Mouse (Mus musculus) gastrocnemius, postnatal 25 days (tissue): Measurements from ENCODE around the gene Slc35e3. TPM values are rescaled to one million over a fixed set of nuclear protein-coding genes. Genes with fewer than 3 reads are reported as not detected.

Experiments
- DNase-seq: peaks from one replicate; pipeline ENCODE4 v3.0.0; 2022
- long read RNA-seq, 2 experiments: library from polyadenylated mRNA; stranded (forward); transcript quantifications; one replicate each; pipeline ENCODE4 v2.0.0; 2021
- total RNA-seq, 2 experiments: library from RNA; stranded (reverse); gene quantifications; 1 replicate in 1 of 2; 2 replicates in 1 of 2; pipeline ENCODE4 v1.2.3; 2021

Slc35e3 gene
- 1 to 10 TPM; 3.8 to 4.8 TPM for total RNA-seq
- long read RNA-seq, experiment 1: 0 reads
- long read RNA-seq, experiment 2, partial matches to known transcripts: 0 of 4 reads
- long read RNA-seq, experiment 2, other reads (novel, unspliced or antisense): 2 of 4 reads

GRCm38 (mm10) chr10:117746297-117746883 lies at the start of gene Slc35e3:
Gene Slc35e3, minus strand, starts transcription at chr10:117746365.
- peak; percentile 97 for DNase-seq

GRCm38 (mm10) chr10:117795206-117795605 lies 49.0 kb upstream of the Slc35e3 start:
- no peak for DNase-seq

GRCm38 (mm10) chr10:117793436-117794030 lies 47.4 kb upstream of the Slc35e3 start:
- no peak for DNase-seq

GRCm38 (mm10) chr10:117792141-117793091 lies 46.3 kb upstream of the Slc35e3 start, which contains the start of gene Nup107:
Gene Nup107, minus strand, starts transcription at chr10:117792705.
- peak; percentile 100 for DNase-seq

GRCm38 (mm10) chr10:117791171-117791470 lies 45.0 kb upstream of the Slc35e3 start:
- DNase-seq: no peak

GRCm38 (mm10) chr10:117790421-117791170 lies 44.4 kb upstream of the Slc35e3 start:
- no peak for DNase-seq

- DNase-seq: no peak
Observed at GRCm38 (mm10) chr10:117790011-117790410, 43.8 kb upstream of the Slc35e3 start.

- DNase-seq: no peak
Observed at GRCm38 (mm10) chr10:117784646-117785045, 38.5 kb upstream of the Slc35e3 start.

- no peak for DNase-seq
Observed at GRCm38 (mm10) chr10:117783786-117784420, 37.7 kb upstream of the Slc35e3 start.

- no peak for DNase-seq
Observed at GRCm38 (mm10) chr10:117782491-117783260, 36.5 kb upstream of the Slc35e3 start.

- no peak for DNase-seq
Observed at GRCm38 (mm10) chr10:117782056-117782455, 35.9 kb upstream of the Slc35e3 start.

- no peak for DNase-seq
Observed at GRCm38 (mm10) chr10:117781021-117781725, 35.0 kb upstream of the Slc35e3 start.

- no peak for DNase-seq
Observed at GRCm38 (mm10) chr10:117780306-117780911, 34.2 kb upstream of the Slc35e3 start.

GRCm38 (mm10) chr10:117779581-117780305 lies 33.6 kb upstream of the Slc35e3 start:
- no peak for DNase-seq

GRCm38 (mm10) chr10:117778951-117779350 lies 32.8 kb upstream of the Slc35e3 start:
- no peak for DNase-seq

GRCm38 (mm10) chr10:117778328-117778910 lies 32.3 kb upstream of the Slc35e3 start:
- no peak for DNase-seq

GRCm38 (mm10) chr10:117777501-117778327 lies 31.5 kb upstream of the Slc35e3 start:
- DNase-seq: no peak

GRCm38 (mm10) chr10:117777103-117777470 lies 30.9 kb upstream of the Slc35e3 start:
- no peak for DNase-seq
